ENCODE assay signal across 8 mouse cellular contexts in genomic region chr1:165844956-165845355, GRCm38 (mm10). TPM values are rescaled to one million over a fixed set of nuclear protein-coding genes. Genes with fewer than 3 reads are reported as not detected.
DNase-seq lines count a peak whose midpoint lies in the region; ATAC-seq and TF ChIP-seq lines count a peak whose summit lies in the region.

No protein-coding gene starts in this region.

- peak overlapping the region; percentile 61 for H3K4me3 ChIP-seq in heart, embryonic 12.5 days
- peak overlapping the region; percentile 46 for H3K4me3 ChIP-seq in limb, embryonic 14.5 days (replicated peaks; ENCODE audit: low read length)
- H3K4me3 ChIP-seq in midbrain, embryonic 13.5 days (replicated peaks): peak overlapping the region; percentile 46

- H3K36me3 ChIP-seq in heart, embryonic 12.5 days: no peaks in the 10 kb centered on the region
- no peaks in the 10 kb centered on the region for H3K36me3 ChIP-seq in limb, embryonic 14.5 days (ENCODE audit: control insufficient read depth, insufficient read depth, low read length)
- no peaks in the 10 kb centered on the region for H3K36me3 ChIP-seq in midbrain, embryonic 13.5 days

- no peak for TF ChIP-seq POLR2A in limb, embryonic 14.5 days (IDR thresholded peaks at IDR 0.05; ENCODE audit: borderline replicate concordance, extremely low read depth, insufficient read depth, insufficient read length)

- H3K9me3 ChIP-seq in heart, embryonic 12.5 days (replicated peaks): no peaks in the 10 kb centered on the region
- H3K9me3 ChIP-seq in limb, embryonic 14.5 days (ENCODE audit: control insufficient read depth, low read length): no peaks in the 10 kb centered on the region
- H3K9me3 ChIP-seq in midbrain, embryonic 13.5 days: no peaks in the 10 kb centered on the region

- ATAC-seq in frontal cortex, adult (ENCODE audit: low TSS enrichment): peak; percentile 9; the same call in 1 of the 2 replicates
- peak; percentile 48 for ATAC-seq in activated CD4-positive, CD25-positive, alpha-beta regulatory T cell, adult 4 months
- ATAC-seq in heart, embryonic 12.5 days (ENCODE audit: insufficient number of reproducible peaks, low FRiP score): 0 out of 2 replicates have a peak, but pooled peaks have one; percentile 5
- peak; percentile 18; the same call in 1 of the 2 replicates for ATAC-seq in limb, embryonic 14.5 days (ENCODE audit: low FRiP score, low read depth)
- ATAC-seq in midbrain, embryonic 13.5 days: peak; percentile 51

- no peak for DNase-seq in frontal cortex, adult 2 months (ENCODE audit: extremely low spot score in 1 of 2, low spot score in 1 of 2)
- no peak for DNase-seq in limb, embryonic 14.5 days (ENCODE audit: low spot score)
- DNase-seq in thymus, postnatal 10 days (ENCODE audit: low spot score in 2 of 2): peak; percentile 84 to 86
- DNase-seq in right cerebral cortex, adult 2 months (ENCODE audit: low spot score in 2 of 2): no peak

- peak overlapping the region; percentile 100 for H3K4me2 ChIP-seq in heart, embryonic 12.5 days
- H3K4me2 ChIP-seq in limb, embryonic 14.5 days (replicated peaks; ENCODE audit: low read depth, low read length, severe bottlenecking): peak overlapping the region; percentile 95
- peak overlapping the region; percentile 95 for H3K4me2 ChIP-seq in midbrain, embryonic 13.5 days (replicated peaks)

- H3K27ac ChIP-seq in heart, embryonic 12.5 days (ENCODE audit: poor library complexity, severe bottlenecking): no peak overlapping the region
- H3K27ac ChIP-seq in limb, embryonic 14.5 days (replicated peaks; ENCODE audit: low read depth, low read length): no peak overlapping the region
- H3K27ac ChIP-seq in midbrain, embryonic 13.5 days: no peak overlapping the region

- peaks cover 19% of the 10 kb centered on the region; the same call in 1 of the 2 replicates for H3K4me1 ChIP-seq in heart, embryonic 12.5 days (replicated peaks)
- H3K4me1 ChIP-seq in limb, embryonic 14.5 days (ENCODE audit: control insufficient read depth, insufficient read depth, low read length): peaks cover 13% of the 10 kb centered on the region
- H3K4me1 ChIP-seq in midbrain, embryonic 13.5 days (replicated peaks): peaks cover 26% of the 10 kb centered on the region

- peak overlapping the region; percentile 70 for H3K9ac ChIP-seq in heart, embryonic 12.5 days
- peak overlapping the region; percentile 52 for H3K9ac ChIP-seq in limb, embryonic 14.5 days (ENCODE audit: low read depth, low read length, severe bottlenecking)
- peak overlapping the region; percentile 67 for H3K9ac ChIP-seq in midbrain, embryonic 13.5 days (replicated peaks)

- H3K27me3 ChIP-seq in heart, embryonic 12.5 days (replicated peaks): peaks cover 44% of the 10 kb centered on the region
- peaks cover 46% of the 10 kb centered on the region for H3K27me3 ChIP-seq in limb, embryonic 14.5 days (ENCODE audit: control insufficient read depth, insufficient read depth, low read length)
- peaks cover 68% of the 10 kb centered on the region for H3K27me3 ChIP-seq in midbrain, embryonic 13.5 days

- WGBS in heart, embryonic 12.5 days: under 1% methylated on average over 26 of the region's 26 CpGs
- 5% methylated on average over 20 of the region's 26 CpGs for WGBS in limb, embryonic 14.5 days
- 0% methylated on average over 26 of the region's 26 CpGs for WGBS in midbrain, embryonic 13.5 days

RNA-seq across cellular contexts. Expression of gene Cd247, which starts 56.5 kb away (rescaled TPM):
- polyA plus RNA-seq in frontal cortex, adult 2 months (2012; rRNA removed): 0.26 and 0.44 TPM in 2 replicates
- 100 to 1,000 TPM; 370 TPM for polyA plus RNA-seq in activated CD4-positive, CD25-positive, alpha-beta regulatory T cell, adult 4 months (2017; shearing (Covaris generic))
- 0.38 and 0.49 TPM in 2 replicates for polyA plus RNA-seq in heart, embryonic 12.5 days (2016; fragmentation: Nextera tagmentation; extraction: Ambion mirVana)
- 0.37 and 0.53 TPM in 2 replicates for polyA plus RNA-seq in limb, embryonic 14.5 days (2012; rRNA removed)
- polyA plus RNA-seq in limb, embryonic 14.5 days (2014; fragmentation: Nextera tagmentation; extraction: Ambion mirVana): 0.41 and 0.87 TPM in 2 replicates
- 1.6 and 2.2 TPM in 2 replicates for polyA plus RNA-seq in midbrain, embryonic 13.5 days (2015; fragmentation: Nextera tagmentation; extraction: Ambion mirVana)

Comparison
In these comparisons a context has a peak if more than half of its experiments do, and no peak if none do; other contexts are left out.
1. DNase-seq: peak in thymus, postnatal 10 days (2 of 2); none in frontal cortex, adult 2 months (0 of 2), limb, embryonic 14.5 days (single experiment) and right cerebral cortex, adult 2 months (0 of 2).
2. RNA of gene Cd247, which starts 56.5 kb away (polyA plus RNA-seq): 370 TPM in activated CD4-positive, CD25-positive, alpha-beta regulatory T cell, adult 4 months; 1.6 to 2.2 TPM in midbrain, embryonic 13.5 days, 0.37 to 0.87 TPM in limb, embryonic 14.5 days, 0.38 to 0.49 TPM in heart, embryonic 12.5 days and 0.26 to 0.44 TPM in frontal cortex, adult 2 months; every median in the first group is over 100 times any median in the second.
3. Peak in every context shown above with its lines, with median percentiles within 50 percentile points of each other: ATAC-seq, H3K4me2 ChIP-seq, H3K4me3 ChIP-seq and H3K9ac ChIP-seq.